1 mouse cellular context compared by ENCODE assay signal in the genomic region with DNA sequence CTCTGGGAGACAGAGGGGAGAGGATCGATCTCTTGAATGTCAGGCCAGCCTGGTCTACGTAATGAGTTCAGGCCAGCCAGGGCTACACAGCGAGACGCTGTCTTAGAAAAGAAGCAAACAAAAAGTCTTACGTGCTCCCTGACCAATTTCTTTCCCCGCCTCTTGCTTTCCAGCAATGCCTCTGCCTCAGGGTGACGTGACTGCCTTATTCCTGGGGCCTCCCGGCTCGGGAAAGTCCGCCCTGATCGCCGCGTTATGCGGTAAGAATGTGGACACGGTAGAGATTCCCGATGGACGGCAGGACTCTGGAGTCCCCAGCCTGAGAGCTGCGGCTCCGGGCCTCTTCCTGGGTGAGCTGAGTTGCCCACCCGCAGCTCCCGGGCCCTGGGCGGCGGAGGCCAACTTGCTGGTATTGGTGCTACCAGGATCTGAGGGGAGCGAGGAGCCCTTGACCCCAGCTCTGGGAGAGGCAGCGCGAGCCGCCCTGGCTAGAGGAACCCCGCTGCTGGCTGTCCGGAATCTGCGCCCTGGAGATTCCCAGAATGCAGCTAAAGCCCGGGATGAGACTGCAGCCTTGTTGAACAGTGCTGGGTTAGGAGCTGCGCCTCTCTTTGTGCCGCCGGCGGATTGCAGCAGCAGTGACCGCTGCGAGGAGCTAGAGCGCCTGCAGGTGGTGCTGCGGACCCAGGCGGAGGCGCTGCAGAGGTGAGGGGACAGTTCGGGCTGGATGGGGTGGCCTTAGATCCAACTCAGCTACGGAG.
TF ChIP-seq lines count a peak whose summit lies in the region.

No protein-coding gene starts in this region.

TF ChIP-seq in CH12.LX, 34 proteins besides CTCF, POLR2A, EP300 and RAD21 (continued from another document):
- peak; percentile 46; the same call in 1 of the 2 replicates for TF ChIP-seq NRF1 (IDR thresholded peaks at IDR 0.05; ENCODE audit: low read depth, low read length)
- TF ChIP-seq JUND (conservative IDR thresholded peaks at IDR 0.05; ENCODE audit: low read depth, low read length), result no peak
- TF ChIP-seq USF1 (IDR thresholded peaks at IDR 0.05; ENCODE audit: low read depth, low read length), result no peak
- no peak for TF ChIP-seq IRF4 (IDR thresholded peaks at IDR 0.05; ENCODE audit: low read depth, low read length)
- TF ChIP-seq RCOR1 (conservative IDR thresholded peaks at IDR 0.05; ENCODE audit: low read depth, low read length), result no peak
- TF ChIP-seq SMC3 (IDR thresholded peaks at IDR 0.05; ENCODE audit: low read depth, low read length), result peak; percentile 89
- no peak for TF ChIP-seq E2F4 (IDR thresholded peaks at IDR 0.05; ENCODE audit: insufficient replicate concordance, low read depth, low read length)
- peak; percentile 7; the same call in 1 of the 2 replicates for TF ChIP-seq ZC3H11A (IDR thresholded peaks at IDR 0.05; ENCODE audit: low read depth, low read length)
- TF ChIP-seq KAT2A (IDR thresholded peaks at IDR 0.05; ENCODE audit: insufficient replicate concordance, low read length), result no peak
- TF ChIP-seq USF2 (conservative IDR thresholded peaks at IDR 0.05; ENCODE audit: low read depth, low read length), result no peak
- 0 out of 2 replicates have a peak, but pooled peaks have one; percentile 46 for TF ChIP-seq UBTF (IDR thresholded peaks at IDR 0.05; ENCODE audit: low read depth, low read length)
TF ChIP-seq in CH12.LX: peak in this region for 6.
